Mouse (Mus musculus): ENCODE results near the gene Ndufaf3. TPM values are rescaled to one million over a fixed set of nuclear protein-coding genes. Genes with fewer than 3 reads are reported as not detected.

The Ndufaf3 gene
- total and polyA plus RNA-seq, 3 experiments: 60.7 to 88.1 (median 61.9) TPM

GRCm38 (mm10) chr9:108575321-108576297, 8.4 kb upstream of the Ndufaf3 start:
- Histone ChIP-seq H3K27me3 (ENCODE audit: control insufficient read depth, insufficient read depth, low read length) (no peaks in the 10 kb centered on the region), H3K36me3 (ENCODE audit: control insufficient read depth, insufficient read depth, low read length) (no peaks in the 10 kb centered on the region), H3K79me2 (replicated peaks; ENCODE audit: control insufficient read depth, insufficient read depth, low read length) (no peaks in the 10 kb centered on the region; the same call in 1 of the 2 replicates), H3K4me1 (ENCODE audit: control insufficient read depth, insufficient read depth, low read length) (peaks cover 7% of the 10 kb centered on the region), H3K9ac (ENCODE audit: low read depth, low read length) (no peak overlapping the region), H3K4me3 (no peak overlapping the region), H3K27ac (no peak overlapping the region)
- intact Hi-C loops (cut with DNase I): loop anchor here (5.0 kb wide), 1 partner anchor 72 kb away; the partner anchor contains the start of gene Arih2
- DNase-seq: no peak
- TF ChIP-seq EP300 (IDR thresholded peaks at IDR 0.05; ENCODE audit: insufficient read depth, low read depth, low read length) (no peak), CTCF (IDR thresholded peaks at IDR 0.05) (no peak), POLR2A (IDR thresholded peaks at IDR 0.05; ENCODE audit: insufficient read depth, low read depth, low read length) (no peak)
- WGBS: 86% methylated on average over 37 of the region's 37 CpGs

- H3K9ac ChIP-seq (ENCODE audit: low read depth, low read length): no peak overlapping the region
- WGBS: 86% methylated on average over 12 of the region's 12 CpGs
- intact Hi-C loops (cut with DNase I): loop anchor here (5.0 kb wide), 1 partner anchor 72 kb away; the partner anchor contains the start of gene Arih2
Observed at GRCm38 (mm10) chr9:108574921-108575320, 7.7 kb upstream of the Ndufaf3 start.

GRCm38 (mm10) chr9:108573774-108574690, 6.8 kb upstream of the Ndufaf3 start:
- Histone ChIP-seq H3K9ac (ENCODE audit: low read depth, low read length) (no peak overlapping the region), H3K79me2 (replicated peaks; ENCODE audit: control insufficient read depth, insufficient read depth, low read length) (no peaks in the 10 kb centered on the region; the same call in 1 of the 2 replicates), H3K27me3 (ENCODE audit: control insufficient read depth, insufficient read depth, low read length) (no peaks in the 10 kb centered on the region), H3K4me1 (ENCODE audit: control insufficient read depth, insufficient read depth, low read length) (peaks cover 5% of the 10 kb centered on the region), H3K27ac (no peak overlapping the region), H3K36me3 (ENCODE audit: control insufficient read depth, insufficient read depth, low read length) (no peaks in the 10 kb centered on the region), H3K4me3 (no peak overlapping the region)
- 62% methylated on average over 26 of the region's 26 CpGs for WGBS
- no peak for DNase-seq
- intact Hi-C loops (cut with DNase I): no loop called here
- TF ChIP-seq CTCF (IDR thresholded peaks at IDR 0.05) (peak; percentile 55), POLR2A (IDR thresholded peaks at IDR 0.05; ENCODE audit: insufficient read depth, low read depth, low read length) (no peak)

More at GRCm38 (mm10) chr9:108574921-108575320, 7.7 kb upstream of the Ndufaf3 start:
- Histone ChIP-seq H3K4me1 (ENCODE audit: control insufficient read depth, insufficient read depth, low read length) (peaks cover 7% of the 10 kb centered on the region), H3K79me2 (replicated peaks; ENCODE audit: control insufficient read depth, insufficient read depth, low read length) (no peaks in the 10 kb centered on the region; the same call in 1 of the 2 replicates), H3K27me3 (ENCODE audit: control insufficient read depth, insufficient read depth, low read length) (no peaks in the 10 kb centered on the region), H3K36me3 (ENCODE audit: control insufficient read depth, insufficient read depth, low read length) (no peaks in the 10 kb centered on the region), H3K4me3 (no peak overlapping the region), H3K27ac (no peak overlapping the region)
- TF ChIP-seq EP300 (IDR thresholded peaks at IDR 0.05; ENCODE audit: insufficient read depth, low read depth, low read length) (no peak), POLR2A (IDR thresholded peaks at IDR 0.05; ENCODE audit: insufficient read depth, low read depth, low read length) (no peak), CTCF (IDR thresholded peaks at IDR 0.05) (no peak)
- DNase-seq: no peak

DNA sequence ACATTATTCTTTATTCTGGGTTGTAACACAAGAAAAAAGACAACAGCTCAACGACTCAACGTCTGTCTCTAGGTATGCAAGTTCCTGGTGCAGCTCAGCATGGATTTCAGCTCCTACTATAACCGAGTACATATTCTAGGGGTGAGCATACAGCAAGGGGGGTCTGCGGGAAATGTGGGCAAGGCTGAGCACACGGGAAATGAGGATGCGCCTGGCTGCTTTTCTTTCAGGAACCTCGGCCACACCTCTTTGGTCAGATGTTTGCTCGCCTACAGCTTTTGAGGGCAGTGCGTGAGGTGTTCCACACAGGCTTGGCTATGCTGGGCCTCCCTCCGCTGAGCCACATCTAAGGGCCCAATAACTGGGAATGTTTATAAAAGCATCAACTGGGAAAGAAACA, 5.1 kb upstream of the Ndufaf3 start:
- WGBS: 84% methylated on average over 10 of the region's 10 CpGs
- Histone ChIP-seq H3K9ac (ENCODE audit: low read depth, low read length) (no peak overlapping the region), H3K79me2 (replicated peaks; ENCODE audit: control insufficient read depth, insufficient read depth, low read length) (no peaks in the 10 kb centered on the region; the same call in 1 of the 2 replicates), H3K4me3 (no peak overlapping the region), H3K4me1 (ENCODE audit: control insufficient read depth, insufficient read depth, low read length) (peaks cover 3% of the 10 kb centered on the region), H3K36me3 (ENCODE audit: control insufficient read depth, insufficient read depth, low read length) (no peaks in the 10 kb centered on the region), H3K27ac (no peak overlapping the region), H3K27me3 (ENCODE audit: control insufficient read depth, insufficient read depth, low read length) (no peaks in the 10 kb centered on the region)
- intact Hi-C loops (cut with DNase I): no loop called here
- TF ChIP-seq EP300 (IDR thresholded peaks at IDR 0.05; ENCODE audit: insufficient read depth, low read depth, low read length) (no peak), CTCF (IDR thresholded peaks at IDR 0.05) (no peak), POLR2A (IDR thresholded peaks at IDR 0.05; ENCODE audit: insufficient read depth, low read depth, low read length) (no peak)
- DNase-seq: peak in 1 of 2 experiments; percentile 3

GRCm38 (mm10) chr9:108571401-108571973, 4.3 kb upstream of the Ndufaf3 start:
- no peak overlapping the region for H3K9ac ChIP-seq (ENCODE audit: low read depth, low read length)
- peak in 1 of 2 experiments; percentile 2 for DNase-seq
- intact Hi-C loops (cut with DNase I): no loop called here
- no peak overlapping the region for H3K27ac ChIP-seq
- no peaks in the 10 kb centered on the region; the same call in 1 of the 2 replicates for H3K79me2 ChIP-seq (replicated peaks; ENCODE audit: control insufficient read depth, insufficient read depth, low read length)
- H3K36me3 ChIP-seq (ENCODE audit: control insufficient read depth, insufficient read depth, low read length): no peaks in the 10 kb centered on the region
- TF ChIP-seq CTCF (IDR thresholded peaks at IDR 0.05) (no peak), POLR2A (IDR thresholded peaks at IDR 0.05; ENCODE audit: insufficient read depth, low read depth, low read length) (no peak), EP300 (IDR thresholded peaks at IDR 0.05; ENCODE audit: insufficient read depth, low read depth, low read length) (no peak)
- 95% methylated on average over 16 of the region's 16 CpGs for WGBS
- peaks cover 3% of the 10 kb centered on the region for H3K4me1 ChIP-seq (ENCODE audit: control insufficient read depth, insufficient read depth, low read length)
- H3K27me3 ChIP-seq (ENCODE audit: control insufficient read depth, insufficient read depth, low read length): no peaks in the 10 kb centered on the region
- H3K4me3 ChIP-seq: no peak overlapping the region

Data from heart, adult 2 months (tissue).